Mouse (Mus musculus): ENCODE results near the gene AA986860. TPM values are rescaled to one million over a fixed set of nuclear protein-coding genes. Genes with fewer than 3 reads are reported as not detected.

AA986860 gene
- polyA plus RNA-seq, 1 experiment from 2014 or later: 1.0 TPM

DNA sequence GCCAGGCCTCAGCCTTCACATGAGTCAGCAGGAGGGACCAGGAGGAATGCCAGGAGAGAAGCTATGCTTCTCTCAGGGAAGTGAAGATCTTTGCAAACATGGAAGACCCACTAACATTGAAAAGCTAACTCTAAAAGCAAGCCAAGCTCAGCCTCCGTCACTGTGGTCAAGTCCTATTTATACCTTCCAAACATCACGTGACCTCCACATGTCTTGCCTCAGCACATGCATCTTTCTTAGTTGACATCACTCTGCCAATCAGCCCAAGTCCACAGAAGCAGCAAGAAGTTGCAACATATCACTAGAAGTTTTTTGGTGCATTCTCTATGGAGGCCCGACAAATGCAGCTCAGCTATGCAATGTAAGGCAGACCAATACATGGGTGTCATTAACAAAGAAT, 48.1 kb downstream of the AA986860 start:
- Histone ChIP-seq H3K4me1 (ENCODE audit: control insufficient read depth, insufficient read depth, low read depth, low read length) (no peaks in the 10 kb centered on the region), H3K4me3 (ENCODE audit: low read length) (no peak overlapping the region), H3K27ac (ENCODE audit: low read depth, low read length) (no peak overlapping the region), H3K36me3 (ENCODE audit: control insufficient read depth, insufficient read depth, low read length) (no peaks in the 10 kb centered on the region), H3K9me3 (ENCODE audit: control insufficient read depth, low read length) (no peaks in the 10 kb centered on the region), H3K27me3 (replicated peaks; ENCODE audit: control insufficient read depth, insufficient read depth, low read length) (no peaks in the 10 kb centered on the region), H3K4me2 (ENCODE audit: low read length) (no peak overlapping the region), H3K9ac (ENCODE audit: low read depth, low read length) (no peak overlapping the region)
- WGBS: 94% methylated on average over 3 of the region's 3 CpGs
- no peak for ATAC-seq

DNA sequence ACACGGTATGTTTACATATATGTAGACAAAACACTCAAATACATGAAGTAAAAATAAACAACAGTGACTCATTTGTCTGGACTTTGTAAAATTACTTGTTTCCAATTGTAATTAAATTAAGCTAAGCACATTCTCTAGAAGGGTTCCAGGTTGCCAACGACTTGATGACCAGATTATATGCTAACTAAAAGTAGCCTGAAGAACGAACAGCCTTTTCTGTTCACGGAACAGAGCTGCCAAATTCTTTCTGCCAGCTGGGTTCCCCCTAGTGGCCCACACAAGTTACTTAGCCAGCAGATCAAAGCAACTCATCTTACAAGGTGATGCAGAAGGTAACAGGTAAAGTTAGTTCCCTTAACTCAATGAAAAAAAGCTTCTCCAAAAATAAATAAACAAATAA, 52.3 kb downstream of the AA986860 start:
- no peaks in the 10 kb centered on the region for H3K36me3 ChIP-seq (ENCODE audit: control insufficient read depth, insufficient read depth, low read length)
- 31% methylated on average over 4 of the region's 4 CpGs for WGBS

DNA sequence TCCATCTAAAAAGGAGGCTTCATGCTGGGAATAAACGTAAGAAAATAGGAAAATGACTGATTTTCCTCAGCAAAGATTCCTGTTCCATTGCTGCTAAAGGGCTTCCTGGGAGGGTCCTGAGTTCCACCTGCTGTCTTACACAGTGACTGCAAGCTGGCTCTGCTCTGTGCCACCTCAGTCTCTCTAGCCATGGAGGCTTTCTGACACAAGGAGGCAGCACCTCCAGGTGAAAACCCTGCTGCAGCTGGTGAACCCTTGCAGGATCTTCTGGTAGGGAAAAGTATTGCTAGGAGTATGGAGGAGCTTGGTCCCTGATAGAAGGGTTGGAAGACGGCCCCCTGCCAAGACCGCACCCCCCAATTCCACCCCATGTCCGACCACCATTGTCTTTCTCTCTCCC, 55.2 kb downstream of the AA986860 start:
- 40% methylated on average over 4 of the region's 4 CpGs for WGBS
- peaks cover 1% of the 10 kb centered on the region for H3K9me3 ChIP-seq (ENCODE audit: control insufficient read depth, low read length)
- H3K36me3 ChIP-seq (ENCODE audit: control insufficient read depth, insufficient read depth, low read length): no peaks in the 10 kb centered on the region
- H3K27me3 ChIP-seq (replicated peaks; ENCODE audit: control insufficient read depth, insufficient read depth, low read length): no peaks in the 10 kb centered on the region
- H3K27ac ChIP-seq (ENCODE audit: low read depth, low read length): no peak overlapping the region
- no peak overlapping the region for H3K4me2 ChIP-seq (ENCODE audit: low read length)
- H3K4me1 ChIP-seq (ENCODE audit: control insufficient read depth, insufficient read depth, low read depth, low read length): peaks cover 2% of the 10 kb centered on the region; the same call in 1 of the 2 replicates
- no peak for ATAC-seq
- H3K4me3 ChIP-seq (ENCODE audit: low read length): no peak overlapping the region
- no peak overlapping the region for H3K9ac ChIP-seq (ENCODE audit: low read depth, low read length)

More for the DNA sequence above, 52.3 kb downstream of the AA986860 start:
- no peak for ATAC-seq
- no peak overlapping the region for H3K9ac ChIP-seq (ENCODE audit: low read depth, low read length)
- no peak overlapping the region for H3K27ac ChIP-seq (ENCODE audit: low read depth, low read length)
- no peaks in the 10 kb centered on the region for H3K4me1 ChIP-seq (ENCODE audit: control insufficient read depth, insufficient read depth, low read depth, low read length)
- H3K27me3 ChIP-seq (replicated peaks; ENCODE audit: control insufficient read depth, insufficient read depth, low read length): no peaks in the 10 kb centered on the region
- no peaks in the 10 kb centered on the region for H3K9me3 ChIP-seq (ENCODE audit: control insufficient read depth, low read length)
- H3K4me3 ChIP-seq (ENCODE audit: low read length): no peak overlapping the region
- no peak overlapping the region for H3K4me2 ChIP-seq (ENCODE audit: low read length)

DNA sequence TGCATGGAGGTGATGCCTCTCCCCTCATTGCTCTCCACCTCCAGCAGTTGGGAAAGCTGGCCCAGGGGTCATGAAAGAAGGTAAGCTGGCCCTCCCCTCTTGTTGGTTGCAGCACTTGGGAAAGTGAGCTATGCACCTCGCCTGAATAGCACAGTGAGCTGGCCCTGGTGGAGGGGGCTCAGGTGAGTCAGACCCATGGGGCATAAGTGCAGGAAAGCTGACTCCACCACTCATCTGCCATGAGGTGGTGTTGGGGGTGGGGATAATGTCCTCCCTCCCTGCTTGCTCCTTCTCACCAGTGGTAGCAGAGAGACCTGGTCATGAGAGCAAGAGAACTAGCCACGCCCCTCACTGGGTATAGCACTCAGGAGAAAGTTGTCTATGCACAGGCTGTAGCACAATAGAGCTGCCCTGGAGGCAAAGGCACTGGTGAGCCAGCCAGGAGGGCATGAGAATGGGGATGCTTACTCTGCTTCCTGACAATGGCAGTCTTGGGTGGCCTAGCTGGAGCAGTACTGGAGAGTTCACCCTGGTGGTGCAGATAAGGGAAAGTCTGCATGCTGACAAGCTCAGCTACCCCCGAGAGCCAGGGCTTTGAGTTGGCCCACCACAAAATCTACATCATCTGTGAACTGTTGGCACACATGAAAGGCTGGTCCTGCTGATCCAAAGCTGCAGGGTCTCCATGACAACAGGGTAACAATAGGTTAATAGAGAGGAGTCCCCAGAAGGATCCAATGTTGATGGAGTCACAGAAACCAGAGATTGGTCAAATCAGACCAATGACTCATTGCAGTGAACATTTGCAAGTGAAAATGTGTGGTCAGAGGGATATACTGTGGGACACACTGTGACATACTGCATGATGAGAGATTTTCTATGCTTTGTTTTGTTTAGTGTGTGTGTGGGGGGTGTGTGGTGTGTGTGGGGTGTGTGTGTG, 58.0 kb downstream of the AA986860 start:
- no peaks in the 10 kb centered on the region for H3K36me3 ChIP-seq (ENCODE audit: control insufficient read depth, insufficient read depth, low read length)
- H3K4me1 ChIP-seq (ENCODE audit: control insufficient read depth, insufficient read depth, low read depth, low read length): peaks cover 2% of the 10 kb centered on the region; the same call in 1 of the 2 replicates
- 65% methylated on average over 3 of the region's 3 CpGs for WGBS
- peaks cover 6% of the 10 kb centered on the region for H3K9me3 ChIP-seq (ENCODE audit: control insufficient read depth, low read length)
- no peaks in the 10 kb centered on the region for H3K27me3 ChIP-seq (replicated peaks; ENCODE audit: control insufficient read depth, insufficient read depth, low read length)
- H3K9ac ChIP-seq (ENCODE audit: low read depth, low read length): no peak overlapping the region
- H3K4me3 ChIP-seq (ENCODE audit: low read length): no peak overlapping the region
- peak; percentile 60 for ATAC-seq
- no peak overlapping the region for H3K27ac ChIP-seq (ENCODE audit: low read depth, low read length)
- H3K4me2 ChIP-seq (ENCODE audit: low read length): no peak overlapping the region

Other genes starting within 250 kb of the AA986860 start
- not detected in 2 replicates for gene Zp3r, start 102.4 kb upstream of the AA986860 start, polyA plus RNA-seq (2015; fragmentation: Nextera tagmentation; extraction: Ambion mirVana)
- gene C4bp, start 70.3 kb upstream of the AA986860 start, polyA plus RNA-seq (2015; fragmentation: Nextera tagmentation; extraction: Ambion mirVana): 0.05 TPM in 1 of 2 replicates, not detected in the other
- gene Gm29427, start 16.2 kb upstream of the AA986860 start, polyA plus RNA-seq (2015; fragmentation: Nextera tagmentation; extraction: Ambion mirVana): 0.20 TPM in 1 of 2 replicates, not detected in the other
- 12.4 and 15.2 TPM in 2 replicates for gene Yod1, start 14.6 kb upstream of the AA986860 start, polyA plus RNA-seq (2015; fragmentation: Nextera tagmentation; extraction: Ambion mirVana)
- 17.6 and 21.0 TPM in 2 replicates for gene Pfkfb2, start 2.7 kb upstream of the AA986860 start, polyA plus RNA-seq (2015; fragmentation: Nextera tagmentation; extraction: Ambion mirVana)
- not detected in 2 replicates for gene Fcamr, start 68.9 kb downstream of the AA986860 start, polyA plus RNA-seq (2015; fragmentation: Nextera tagmentation; extraction: Ambion mirVana)
- not detected in 2 replicates for gene Pigr, start 94.7 kb downstream of the AA986860 start, polyA plus RNA-seq (2015; fragmentation: Nextera tagmentation; extraction: Ambion mirVana)
- 0.95 and 2.4 TPM in 2 replicates for gene Fcmr, start 133.7 kb downstream of the AA986860 start, polyA plus RNA-seq (2015; fragmentation: Nextera tagmentation; extraction: Ambion mirVana)
- gene Il24, start 155.5 kb downstream of the AA986860 start, polyA plus RNA-seq (2015; fragmentation: Nextera tagmentation; extraction: Ambion mirVana): not detected in 2 replicates
- gene Il20, start 179.5 kb downstream of the AA986860 start, polyA plus RNA-seq (2015; fragmentation: Nextera tagmentation; extraction: Ambion mirVana): not detected in 2 replicates
- not detected in 2 replicates for gene Il19, start 208.1 kb downstream of the AA986860 start, polyA plus RNA-seq (2015; fragmentation: Nextera tagmentation; extraction: Ambion mirVana)

Data from hindbrain, embryonic 16.5 days (tissue).